Mouse (Mus musculus) spleen, adult 2 months (tissue): ENCODE measurements at regions not wholly inside any gene's neighbourhood (a gene's known extent, or its start where the extent isn't known, plus 50 kb on each side); places are given as distances from the start of the nearest gene placed in this dataset.

Source experiments
- CTCF ChIP-seq: fragments of 200-500 bp; IDR thresholded peaks from 2 replicates; pipeline ENCODE4 v1.5.1; 2011; ENCODE audit warnings: mild to moderate bottlenecking, inconsistent platforms; ENCODE audit not compliant: insufficient read depth, insufficient read length, insufficient replicate concordance; ENCODE audit errors: extremely low read depth
- POLR2A ChIP-seq: fragments of 200-500 bp; IDR thresholded peaks from 2 replicates; pipeline ENCODE4 v1.6.1; 2011; ENCODE audit warnings: low read depth, low read length, inconsistent platforms

- TF ChIP-seq CTCF (no peak), POLR2A (no peak)
Observed at GRCm38 (mm10) chr3:106958194-106958593, 77.8 kb upstream of the Kcna3 start.
